Mouse (Mus musculus): ENCODE measurements around the gene Gm5134. TPM values are rescaled to one million over a fixed set of nuclear protein-coding genes. Genes with fewer than 3 reads are reported as not detected.

Gm5134 gene
- polyA plus RNA-seq, 1 experiment = 0.03 TPM

GRCm38 (mm10) chr10:75939481-75940234 is 14.7 kb upstream of the Gm5134 start:
- Histone ChIP-seq H3K36me3 (ENCODE audit: control insufficient read depth, insufficient read depth, low read length) (no peaks in the 10 kb centered on the region), H3K4me1 (ENCODE audit: control insufficient read depth, insufficient read depth, low read length) (peaks cover 5% of the 10 kb centered on the region; the same call in 1 of the 2 replicates), H3K27me3 (replicated peaks; ENCODE audit: control insufficient read depth, insufficient read depth, low read length) (no peaks in the 10 kb centered on the region), H3K27ac (ENCODE audit: insufficient read depth, low read depth, low read length) (0 out of 2 replicates have a peak overlapping the region, but pooled peaks have one; percentile 26), H3K4me3 (ENCODE audit: insufficient read depth, low read depth, low read length) (no peak overlapping the region)
- DNase-seq = no peak
- TF ChIP-seq POLR2A (IDR thresholded peaks at IDR 0.05; ENCODE audit: low read depth, low read length) (no peak), CTCF (conservative IDR thresholded peaks at IDR 0.05; ENCODE audit: insufficient read depth, insufficient read length, low read depth, low read length) (no peak)
- WGBS = 50% methylated on average over 9 of the region's 9 CpGs

GRCm38 (mm10) chr10:75940520-75940919 is 13.8 kb upstream of the Gm5134 start, which contains the start of gene Gm867:
Gm867 (minus strand) TSS chr10:75940672.
- H3K27me3 ChIP-seq (replicated peaks; ENCODE audit: control insufficient read depth, insufficient read depth, low read length) = no peaks in the 10 kb centered on the region
- WGBS = 67% methylated on average over 5 of the region's 5 CpGs
- H3K4me3 ChIP-seq (ENCODE audit: insufficient read depth, low read depth, low read length) = no peak within 1 kb of the TSS
- H3K27ac ChIP-seq (ENCODE audit: insufficient read depth, low read depth, low read length) = 0 out of 2 replicates have a peak within 1 kb of the TSS, but pooled peaks have one; percentile 26
- no peak for TF ChIP-seq POLR2A (IDR thresholded peaks at IDR 0.05; ENCODE audit: low read depth, low read length)
- no peak for TF ChIP-seq CTCF (conservative IDR thresholded peaks at IDR 0.05; ENCODE audit: insufficient read depth, insufficient read length, low read depth, low read length)
- no peaks in the 10 kb centered on the region for H3K36me3 ChIP-seq (ENCODE audit: control insufficient read depth, insufficient read depth, low read length)
- no peaks in the 10 kb centered on the region; the same call in 1 of the 2 replicates for H3K4me1 ChIP-seq (ENCODE audit: control insufficient read depth, insufficient read depth, low read length)
- peak; percentile 52 for DNase-seq

- H3K4me3 ChIP-seq (ENCODE audit: insufficient read depth, low read depth, low read length) = no peak overlapping the region
- H3K4me1 ChIP-seq (ENCODE audit: control insufficient read depth, insufficient read depth, low read length) = no peaks in the 10 kb centered on the region; the same call in 1 of the 2 replicates
- H3K36me3 ChIP-seq (ENCODE audit: control insufficient read depth, insufficient read depth, low read length) = no peaks in the 10 kb centered on the region
- no peak for DNase-seq
- no peaks in the 10 kb centered on the region for H3K27me3 ChIP-seq (replicated peaks; ENCODE audit: control insufficient read depth, insufficient read depth, low read length)
- no peak overlapping the region for H3K27ac ChIP-seq (ENCODE audit: insufficient read depth, low read depth, low read length)
- TF ChIP-seq POLR2A (IDR thresholded peaks at IDR 0.05; ENCODE audit: low read depth, low read length) (no peak), CTCF (conservative IDR thresholded peaks at IDR 0.05; ENCODE audit: insufficient read depth, insufficient read length, low read depth, low read length) (no peak)
- 82% methylated on average over 9 of the region's 9 CpGs for WGBS
Observed at GRCm38 (mm10) chr10:75941042-75941824, 13.1 kb upstream of the Gm5134 start.

- DNase-seq = no peak
- Histone ChIP-seq H3K4me3 (ENCODE audit: insufficient read depth, low read depth, low read length) (no peak within 1 kb of the TSS), H3K36me3 (ENCODE audit: control insufficient read depth, insufficient read depth, low read length) (no peaks in the 10 kb centered on the region), H3K27me3 (replicated peaks; ENCODE audit: control insufficient read depth, insufficient read depth, low read length) (no peaks in the 10 kb centered on the region), H3K4me1 (ENCODE audit: control insufficient read depth, insufficient read depth, low read length) (no peaks in the 10 kb centered on the region), H3K27ac (ENCODE audit: insufficient read depth, low read depth, low read length) (peak within 1 kb of the TSS; percentile 75)
- WGBS = 83% methylated on average over 15 of the region's 15 CpGs
- TF ChIP-seq POLR2A (IDR thresholded peaks at IDR 0.05; ENCODE audit: low read depth, low read length) = no peak
- TF ChIP-seq CTCF (conservative IDR thresholded peaks at IDR 0.05; ENCODE audit: insufficient read depth, insufficient read length, low read depth, low read length) = no peak
Observed at GRCm38 (mm10) chr10:75942736-75943477, 11.4 kb upstream of the Gm5134 start, which contains the start of gene Vpreb3. Vpreb3 (plus strand) TSS chr10:75943057.

- peak; percentile 68 for DNase-seq
- no peaks in the 10 kb centered on the region for H3K36me3 ChIP-seq (ENCODE audit: control insufficient read depth, insufficient read depth, low read length)
- 48% methylated on average over 11 of the region's 11 CpGs for WGBS
- H3K27ac ChIP-seq (ENCODE audit: insufficient read depth, low read depth, low read length) = peak overlapping the region; percentile 75
- H3K4me1 ChIP-seq (ENCODE audit: control insufficient read depth, insufficient read depth, low read length) = no peaks in the 10 kb centered on the region
- H3K27me3 ChIP-seq (replicated peaks; ENCODE audit: control insufficient read depth, insufficient read depth, low read length) = no peaks in the 10 kb centered on the region
- no peak for TF ChIP-seq POLR2A (IDR thresholded peaks at IDR 0.05; ENCODE audit: low read depth, low read length)
- TF ChIP-seq CTCF (conservative IDR thresholded peaks at IDR 0.05; ENCODE audit: insufficient read depth, insufficient read length, low read depth, low read length) = no peak
- no peak overlapping the region for H3K4me3 ChIP-seq (ENCODE audit: insufficient read depth, low read depth, low read length)
Observed at GRCm38 (mm10) chr10:75944066-75944772, 10.1 kb upstream of the Gm5134 start.

GRCm38 (mm10) chr10:75945213-75945612 is 9.1 kb upstream of the Gm5134 start:
- H3K27ac ChIP-seq (ENCODE audit: insufficient read depth, low read depth, low read length) = no peak overlapping the region
- H3K4me1 ChIP-seq (ENCODE audit: control insufficient read depth, insufficient read depth, low read length) = no peaks in the 10 kb centered on the region
- H3K27me3 ChIP-seq (replicated peaks; ENCODE audit: control insufficient read depth, insufficient read depth, low read length) = no peaks in the 10 kb centered on the region
- H3K36me3 ChIP-seq (ENCODE audit: control insufficient read depth, insufficient read depth, low read length) = no peaks in the 10 kb centered on the region
- DNase-seq = no peak
- no peak overlapping the region for H3K4me3 ChIP-seq (ENCODE audit: insufficient read depth, low read depth, low read length)
- TF ChIP-seq CTCF (conservative IDR thresholded peaks at IDR 0.05; ENCODE audit: insufficient read depth, insufficient read length, low read depth, low read length) (no peak), POLR2A (IDR thresholded peaks at IDR 0.05; ENCODE audit: low read depth, low read length) (no peak)
- 93% methylated on average over 7 of the region's 7 CpGs for WGBS

All from kidney, adult 2 months (tissue).